Mouse (Mus musculus) T-cell, adult 2 months (primary cell): ENCODE results near the gene Mpp5.

ENCODE experiments used
- DNase-seq: peaks from one replicate; pipeline ENCODE4 v3.0.0; 2022; ENCODE audit warnings: low spot score

Gene Mpp5

GRCm38 (mm10) chr12:78848246-78848645, 99.5 kb downstream of the Mpp5 start:
- no peak for DNase-seq

GRCm38 (mm10) chr12:78860921-78861495, 112.3 kb downstream of the Mpp5 start:
- DNase-seq = no peak

GRCm38 (mm10) chr12:78861496-78862253, 113.0 kb downstream of the Mpp5 start, which contains the start of the genes Atp6v1d and Eif2s1:
TSS of gene Atp6v1d (minus strand) at chr12:78861638.
TSS of gene Eif2s1 (plus strand) at chr12:78861819.
- DNase-seq = peak; percentile 99

DNA sequence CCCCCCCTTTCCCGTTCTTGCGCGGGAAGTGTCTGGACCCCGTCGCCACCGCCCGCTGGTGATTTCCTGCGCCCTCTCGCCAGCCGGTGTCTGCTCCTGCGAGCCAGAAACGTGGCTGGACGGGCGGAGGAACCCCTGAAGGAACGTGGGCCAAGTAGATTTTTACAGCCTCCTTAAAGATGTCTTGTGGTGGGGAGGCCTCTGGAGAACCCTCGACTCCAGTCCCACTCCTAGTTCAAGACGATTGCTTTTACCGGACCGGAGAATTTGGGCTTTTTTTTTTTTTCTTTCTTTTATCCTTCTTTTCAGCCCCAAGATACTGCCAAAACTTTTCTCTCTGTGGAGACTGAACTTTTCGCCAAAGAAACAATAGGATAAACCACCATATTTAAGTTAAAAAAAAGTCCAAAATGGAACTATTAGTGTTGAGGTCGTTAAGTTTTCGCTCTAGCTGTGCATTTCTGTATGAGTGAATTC, 113.6 kb downstream of the Mpp5 start:
- DNase-seq = no peak

DNA sequence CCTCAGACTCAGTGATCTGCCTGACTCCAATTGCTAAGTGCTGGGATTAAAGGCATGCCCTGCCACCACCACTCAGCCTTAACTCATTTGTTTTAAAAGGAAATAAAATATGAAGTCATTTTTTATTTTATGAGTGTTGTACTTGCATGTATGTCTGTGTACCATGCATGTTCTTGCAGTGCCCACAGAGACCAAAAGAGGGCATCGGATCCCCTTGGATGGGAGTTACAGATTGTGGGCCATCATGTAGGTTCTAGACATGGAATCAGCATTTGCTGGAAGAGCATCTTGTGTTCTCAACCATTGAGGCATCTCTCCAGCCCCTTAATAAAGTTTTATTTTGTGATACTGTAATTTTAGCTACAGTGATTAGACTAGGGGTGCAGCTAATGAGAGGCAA, 116.7 kb downstream of the Mpp5 start:
- DNase-seq = peak; percentile 32

- no peak for DNase-seq
Measured at GRCm38 (mm10) chr12:78868115-78868514, 119.4 kb downstream of the Mpp5 start.

- DNase-seq = no peak
Measured at GRCm38 (mm10) chr12:78874581-78874980, 125.9 kb downstream of the Mpp5 start.

- no peak for DNase-seq
Measured at GRCm38 (mm10) chr12:78890062-78890461, 141.4 kb downstream of the Mpp5 start.
